Mouse (Mus musculus) hindbrain, embryonic 16.5 days (tissue): ENCODE measurements around the gene Ankfn1. TPM values are rescaled to one million over a fixed set of nuclear protein-coding genes. Genes with fewer than 3 reads are reported as not detected.

ENCODE experiments used
- ATAC-seq: fragments of 200-750 bp; cut with Nextera tagmentation; 2 replicates; pipeline ENCODE4 v1.8.0; 2017; ENCODE audit warnings: moderate TSS enrichment, moderate library complexity
- H3K27ac ChIP-seq: fragments of 300-500 bp; sonication (generic); 2 replicates; pipeline ENCODE4 v1.5.1; 2014; ENCODE audit warnings: low read depth, mild to moderate bottlenecking, control low read depth, low read length, moderate library complexity
- H3K27me3 ChIP-seq: fragments of 300-500 bp; sonication (generic); replicated peaks from 2 replicates; pipeline ENCODE4 v1.6.1; 2014; ENCODE audit warnings: low read length; ENCODE audit not compliant: control insufficient read depth, insufficient read depth
- H3K36me3 ChIP-seq: fragments of 300-500 bp; sonication (generic); 2 replicates; pipeline ENCODE4 v1.6.1; 2014; ENCODE audit warnings: mild to moderate bottlenecking, low read length, moderate library complexity, mixed read lengths; ENCODE audit not compliant: control insufficient read depth, insufficient read depth
- H3K4me1 ChIP-seq: fragments of 300-500 bp; sonication (generic); 2 replicates; pipeline ENCODE4 v1.6.1; 2014; ENCODE audit warnings: low read depth, low read length; ENCODE audit not compliant: control insufficient read depth, insufficient read depth
- H3K4me2 ChIP-seq: fragments of 300-500 bp; sonication (generic); 2 replicates; pipeline ENCODE4 v1.6.1; 2014; ENCODE audit warnings: mild to moderate bottlenecking, low read length, control low read depth, moderate library complexity
- H3K4me3 ChIP-seq: fragments of 300-500 bp; sonication (generic); 2 replicates; pipeline ENCODE4 v1.5.1; 2014; ENCODE audit warnings: mild to moderate bottlenecking, low read length, control low read depth, moderate library complexity
- H3K9ac ChIP-seq: fragments of 300-500 bp; sonication (generic); 2 replicates; pipeline ENCODE4 v1.6.1; 2014; ENCODE audit warnings: low read depth, mild to moderate bottlenecking, control low read depth, low read length, moderate library complexity
- H3K9me3 ChIP-seq: fragments of 300-500 bp; sonication (generic); 2 replicates; pipeline ENCODE4 v1.6.1; 2014; ENCODE audit warnings: mild to moderate bottlenecking, low read length, moderate library complexity; ENCODE audit not compliant: control insufficient read depth
- WGBS: fragments of 180-500 bp; shearing (Covaris S2); extraction: QIAGEN DNeasy Blood & Tissue Kit; methylation state at CpG from one replicate; pipeline ENCODE4 v1.1.7; 2014; 5-methylcytosine and 5-hydroxymethylcytosine counted together
- polyA plus RNA-seq: library from polyadenylated mRNA; unstranded; fragments of >200 nt; fragmentation: Nextera tagmentation; extraction: Ambion mirVana; gene quantifications from 2 replicates; pipeline ENCODE4 v1.2.1, GENCODE M21; 2015

Ankfn1 gene
- polyA plus RNA-seq, 1 experiment from 2014 or later: 4.3 TPM

- WGBS: 71% methylated on average over 7 of the region's 7 CpGs
- no peak overlapping the region for H3K27ac ChIP-seq
- no peak overlapping the region for H3K9ac ChIP-seq
- H3K4me2 ChIP-seq: no peak overlapping the region
- H3K4me3 ChIP-seq: no peak overlapping the region
- no peaks in the 10 kb centered on the region for H3K27me3 ChIP-seq
- no peak for ATAC-seq
- H3K4me1 ChIP-seq: no peaks in the 10 kb centered on the region
- no peaks in the 10 kb centered on the region for H3K9me3 ChIP-seq
- H3K36me3 ChIP-seq: no peaks in the 10 kb centered on the region
These were observed 169.4 kb downstream of the Ankfn1 start for GRCm38 (mm10) chr11:89608071-89608470.

- Histone ChIP-seq H3K36me3 (no peaks in the 10 kb centered on the region), H3K27ac (no peak overlapping the region), H3K27me3 (no peaks in the 10 kb centered on the region), H3K9ac (no peak overlapping the region), H3K4me2 (no peak overlapping the region), H3K4me3 (no peak overlapping the region), H3K4me1 (no peaks in the 10 kb centered on the region), H3K9me3 (no peaks in the 10 kb centered on the region)
- WGBS: 74% methylated on average over 3 of the region's 3 CpGs
- ATAC-seq: no peak
These were observed 170.2 kb downstream of the Ankfn1 start for GRCm38 (mm10) chr11:89607270-89607669.

DNA sequence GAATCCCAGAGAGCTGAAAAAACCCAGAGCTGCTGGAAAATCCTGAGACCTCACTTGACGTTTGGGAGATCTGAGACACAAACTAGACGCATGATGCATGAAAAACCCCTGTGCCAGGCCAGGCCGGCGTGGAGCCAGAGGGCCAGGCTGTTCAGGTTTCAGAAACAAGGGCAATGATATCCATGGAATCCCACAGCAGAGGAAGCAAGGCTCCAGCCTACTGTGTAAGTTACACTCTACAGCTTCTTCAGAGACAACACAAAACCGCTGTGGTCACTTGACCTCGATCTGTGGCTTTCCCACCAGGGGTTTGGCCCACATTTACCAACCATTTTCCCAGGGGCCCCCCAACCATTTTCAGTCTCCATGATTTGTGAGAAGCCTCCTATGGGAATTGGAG is 171.1 kb downstream of the Ankfn1 start:
- Histone ChIP-seq H3K36me3 (no peaks in the 10 kb centered on the region), H3K27ac (no peak overlapping the region), H3K9ac (no peak overlapping the region), H3K9me3 (no peaks in the 10 kb centered on the region), H3K4me3 (no peak overlapping the region), H3K4me1 (no peaks in the 10 kb centered on the region), H3K27me3 (no peaks in the 10 kb centered on the region), H3K4me2 (no peak overlapping the region)
- 79% methylated on average over 6 of the region's 6 CpGs for WGBS
- ATAC-seq: no peak

DNA sequence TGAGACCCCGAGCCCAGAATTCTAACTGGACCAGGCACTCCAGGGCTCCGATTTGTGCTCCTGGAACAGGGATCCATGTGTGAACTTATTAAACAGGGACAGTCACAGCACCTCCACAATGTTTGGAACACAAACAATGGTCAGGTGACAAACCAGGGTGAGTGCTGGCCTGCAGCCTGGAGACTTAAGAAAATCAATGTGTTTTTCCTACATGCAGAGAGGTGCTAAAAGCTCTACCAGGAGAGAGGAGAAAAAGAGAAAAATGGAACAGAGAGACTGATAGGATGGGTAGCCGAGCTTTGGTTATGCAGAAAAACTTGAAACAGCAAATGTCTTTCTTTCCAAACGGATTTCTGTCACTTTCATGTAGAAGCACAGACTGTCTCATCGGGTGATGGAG is 174.5 kb downstream of the Ankfn1 start:
- 88% methylated on average over 5 of the region's 5 CpGs for WGBS

GRCm38 (mm10) chr11:89600921-89601515 is 176.4 kb downstream of the Ankfn1 start:
- Histone ChIP-seq H3K4me2 (no peak overlapping the region), H3K9me3 (no peaks in the 10 kb centered on the region), H3K4me1 (no peaks in the 10 kb centered on the region), H3K27me3 (no peaks in the 10 kb centered on the region), H3K36me3 (no peaks in the 10 kb centered on the region), H3K9ac (no peak overlapping the region), H3K27ac (no peak overlapping the region), H3K4me3 (no peak overlapping the region)
- ATAC-seq: no peak
- 82% methylated on average over 8 of the region's 8 CpGs for WGBS

More for the DNA sequence above, 174.5 kb downstream of the Ankfn1 start:
- H3K9me3 ChIP-seq: no peaks in the 10 kb centered on the region
- no peak overlapping the region for H3K9ac ChIP-seq
- H3K27me3 ChIP-seq: no peaks in the 10 kb centered on the region
- H3K4me1 ChIP-seq: no peaks in the 10 kb centered on the region
- no peak overlapping the region for H3K27ac ChIP-seq
- H3K4me3 ChIP-seq: no peak overlapping the region
- no peak overlapping the region for H3K4me2 ChIP-seq
- ATAC-seq: no peak
- no peaks in the 10 kb centered on the region for H3K36me3 ChIP-seq

- 83% methylated on average over 10 of the region's 10 CpGs for WGBS
- no peaks in the 10 kb centered on the region for H3K9me3 ChIP-seq
- no peak overlapping the region for H3K27ac ChIP-seq
- no peak overlapping the region for H3K9ac ChIP-seq
- no peaks in the 10 kb centered on the region for H3K27me3 ChIP-seq
- H3K36me3 ChIP-seq: no peaks in the 10 kb centered on the region
- no peak overlapping the region for H3K4me3 ChIP-seq
- no peaks in the 10 kb centered on the region for H3K4me1 ChIP-seq
- no peak overlapping the region for H3K4me2 ChIP-seq
- ATAC-seq: no peak
These were observed 187.1 kb downstream of the Ankfn1 start for GRCm38 (mm10) chr11:89590273-89590874.

DNA sequence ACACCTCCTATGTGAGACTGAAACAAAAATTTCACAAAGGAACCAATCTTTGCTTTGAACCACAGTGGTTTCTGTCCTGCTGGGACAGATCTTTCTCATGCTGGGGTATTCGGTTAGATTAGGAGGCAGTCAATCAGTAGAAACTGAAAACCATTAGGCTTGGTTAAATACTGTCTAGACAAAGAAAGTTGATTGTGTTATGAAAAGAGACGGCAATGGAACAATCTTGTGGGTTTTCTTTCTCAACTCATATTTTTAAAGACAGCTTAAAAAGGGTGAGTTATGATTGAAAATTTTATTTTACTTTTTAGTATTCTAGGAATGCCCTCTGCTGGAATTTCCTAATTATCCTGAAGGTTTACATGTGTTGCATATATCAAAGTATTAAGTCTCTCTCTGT is 191.1 kb downstream of the Ankfn1 start:
- no peak for ATAC-seq
- WGBS: 53% methylated on average over 2 of the region's 2 CpGs
- Histone ChIP-seq H3K4me1 (no peaks in the 10 kb centered on the region), H3K4me2 (no peak overlapping the region), H3K27me3 (no peaks in the 10 kb centered on the region), H3K4me3 (no peak overlapping the region), H3K9me3 (no peaks in the 10 kb centered on the region), H3K9ac (no peak overlapping the region), H3K36me3 (no peaks in the 10 kb centered on the region), H3K27ac (no peak overlapping the region)

- 79% methylated on average over 6 of the region's 6 CpGs for WGBS
These were observed 197.6 kb downstream of the Ankfn1 start for GRCm38 (mm10) chr11:89579826-89580225.

DNA sequence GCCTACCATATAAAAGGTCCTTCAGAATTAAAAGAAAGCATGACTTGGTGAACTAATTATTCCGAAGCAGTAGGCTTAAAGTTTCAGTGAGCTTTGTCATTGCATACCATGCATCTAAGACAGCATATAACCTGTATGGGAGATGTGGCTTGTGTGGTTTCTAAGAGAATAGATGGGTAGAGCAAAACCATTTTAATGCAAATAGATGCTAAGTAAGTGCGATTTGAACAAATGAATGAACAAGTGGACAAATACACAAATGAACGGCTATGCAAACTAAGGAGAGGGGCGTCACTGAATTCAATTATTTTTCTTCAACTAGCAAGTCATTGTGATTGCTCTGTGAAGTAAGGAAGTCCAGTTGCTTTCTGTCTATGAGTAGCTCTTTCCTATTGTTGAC is 198.3 kb downstream of the Ankfn1 start:
- Histone ChIP-seq H3K4me1 (no peaks in the 10 kb centered on the region), H3K27ac (no peak overlapping the region), H3K4me3 (no peak overlapping the region), H3K36me3 (no peaks in the 10 kb centered on the region), H3K27me3 (no peaks in the 10 kb centered on the region), H3K4me2 (no peak overlapping the region), H3K9ac (no peak overlapping the region), H3K9me3 (no peaks in the 10 kb centered on the region)
- 59% methylated on average over 4 of the region's 4 CpGs for WGBS
- ATAC-seq: no peak

More at GRCm38 (mm10) chr11:89579826-89580225, 197.6 kb downstream of the Ankfn1 start:
- no peak overlapping the region for H3K4me2 ChIP-seq
- H3K4me3 ChIP-seq: no peak overlapping the region
- no peaks in the 10 kb centered on the region for H3K4me1 ChIP-seq
- H3K9ac ChIP-seq: no peak overlapping the region
- H3K27me3 ChIP-seq: no peaks in the 10 kb centered on the region
- no peaks in the 10 kb centered on the region for H3K36me3 ChIP-seq
- no peaks in the 10 kb centered on the region for H3K9me3 ChIP-seq
- no peak for ATAC-seq
- H3K27ac ChIP-seq: no peak overlapping the region
